ENCODE assay signal across 14 mouse cellular contexts in genomic region chr2:177320786-177321320, GRCm38 (mm10). TPM values are rescaled to one million over a fixed set of nuclear protein-coding genes. Genes with fewer than 3 reads are reported as not detected.
"Had no signal": no experiment of that assay in that cellular context is flagged by ENCODE, and none has a peak within 500 bp of the region (broad histone marks: within the 10 kb centered on the region; RNA-seq: fewer than 3 reads in every experiment).

No protein-coding gene starts in this region.

RNA-seq across cellular contexts. Expression of gene Gm14412, which starts 3.3 kb away (rescaled TPM):
- polyA plus RNA-seq: liver, embryonic 13.5 days had no signal

RNA-seq across cellular contexts. Expression of gene Gm14409, which starts 54.0 kb away (rescaled TPM):
- total RNA-seq: megakaryocyte-erythroid progenitor cell, adult 5-6 weeks; midbrain, postnatal 0 days had no signal
- polyA plus RNA-seq: intestine, embryonic 15.5 days; kidney, embryonic 16.5 days; limb, embryonic 12.5 days; liver, embryonic 13.5 days; liver, embryonic 16.5 days; lung, embryonic 15.5 days; midbrain, embryonic 11.5 days; midbrain, embryonic 14.5 days; midbrain, postnatal 0 days; neural tube, embryonic 11.5 days; neural tube, embryonic 14.5 days; stomach, embryonic 15.5 days; thymus, postnatal 0 days had no signal
